Mouse (Mus musculus): ENCODE measurements at regions not wholly inside any gene's neighbourhood (a gene's known extent, or its start where the extent isn't known, plus 50 kb on each side); places are given as distances from the start of the nearest gene placed in this dataset.

- no peak for DNase-seq (ENCODE audit: low spot score in 2 of 2)
Measured at GRCm38 (mm10) chr12:25896543-25896942, 518.5 kb downstream of the Rnf144a start.

GRCm38 (mm10) chr12:25895691-25896090 is 519.4 kb downstream of the Rnf144a start:
- no peak for DNase-seq (ENCODE audit: low spot score in 2 of 2)

- DNase-seq (ENCODE audit: low spot score in 2 of 2), result no peak
Measured at GRCm38 (mm10) chr12:25891391-25892167, 523.5 kb downstream of the Rnf144a start.

GRCm38 (mm10) chr12:25890722-25891121 is 524.3 kb downstream of the Rnf144a start:
- DNase-seq (ENCODE audit: low spot score in 2 of 2), result no peak

- DNase-seq (ENCODE audit: low spot score in 2 of 2), result peak in 1 of 2 experiments; percentile 24
Measured at GRCm38 (mm10) chr12:25883771-25884171, 531.3 kb downstream of the Rnf144a start.

- no peak for DNase-seq (ENCODE audit: low spot score in 2 of 2)
Measured at GRCm38 (mm10) chr12:25871816-25872215, 543.2 kb downstream of the Rnf144a start.

- DNase-seq (ENCODE audit: low spot score in 2 of 2), result peak; percentile 55 to 77
Measured at GRCm38 (mm10) chr12:25871001-25871461, 544.0 kb downstream of the Rnf144a start.

- DNase-seq (ENCODE audit: low spot score in 2 of 2), result no peak
Measured at GRCm38 (mm10) chr12:25869846-25870245, 545.2 kb downstream of the Rnf144a start.

- no peak for DNase-seq (ENCODE audit: low spot score in 2 of 2)
Measured at GRCm38 (mm10) chr12:25865063-25865462, 550.0 kb downstream of the Rnf144a start.

GRCm38 (mm10) chr12:25864113-25864852 is 550.8 kb downstream of the Rnf144a start:
- peak; percentile 28 to 63 for DNase-seq (ENCODE audit: low spot score in 2 of 2)

- no peak for DNase-seq (ENCODE audit: low spot score in 2 of 2)
Measured at GRCm38 (mm10) chr12:25861100-25861499, 554.0 kb downstream of the Rnf144a start.

GRCm38 (mm10) chr12:25858397-25858796 is 556.7 kb downstream of the Rnf144a start:
- no peak for DNase-seq (ENCODE audit: low spot score in 2 of 2)

GRCm38 (mm10) chr12:25830057-25830456 is 585.0 kb downstream of the Rnf144a start:
- no peak for DNase-seq (ENCODE audit: low spot score in 2 of 2)

- no peak for DNase-seq (ENCODE audit: low spot score in 2 of 2)
Measured at GRCm38 (mm10) chr12:25827961-25828360, 587.1 kb downstream of the Rnf144a start.

GRCm38 (mm10) chr12:25826928-25827327 is 588.1 kb downstream of the Rnf144a start:
- DNase-seq (ENCODE audit: low spot score in 2 of 2), result no peak

- DNase-seq (ENCODE audit: low spot score in 2 of 2), result no peak
Measured at GRCm38 (mm10) chr12:25826451-25826850, 588.6 kb downstream of the Rnf144a start.

GRCm38 (mm10) chr12:25816248-25816647 is 598.8 kb downstream of the Rnf144a start:
- DNase-seq (ENCODE audit: low spot score in 2 of 2), result no peak

- DNase-seq (ENCODE audit: low spot score in 2 of 2), result no peak
Measured at GRCm38 (mm10) chr12:25795092-25795491, 620.0 kb downstream of the Rnf144a start.

GRCm38 (mm10) chr12:25794571-25794970 is 620.5 kb downstream of the Rnf144a start:
- no peak for DNase-seq (ENCODE audit: low spot score in 2 of 2)

GRCm38 (mm10) chr12:25792571-25793075 is 622.4 kb downstream of the Rnf144a start:
- DNase-seq (ENCODE audit: low spot score in 2 of 2), result no peak

- peak in 1 of 2 experiments; percentile 5 for DNase-seq (ENCODE audit: low spot score in 2 of 2)
Measured at GRCm38 (mm10) chr12:25790956-25791355, 624.1 kb downstream of the Rnf144a start.
